12 mouse cellular contexts compared by ENCODE assay signal in genomic region chr9:16169238-16169637, GRCm38 (mm10).
DNase-seq lines count a peak whose midpoint lies in the region; TF ChIP-seq lines count a peak whose summit lies in the region.
"Had no signal": no experiment of that assay in that cellular context is flagged by ENCODE, and none has a peak within 500 bp of the region (broad histone marks: within the 10 kb centered on the region; RNA-seq: fewer than 3 reads in every experiment).

No protein-coding gene starts in this region.

- H3K4me3 ChIP-seq in kidney, adult 2 months (ENCODE audit: insufficient read depth, low read depth, low read length), result no peak overlapping the region
- H3K4me3 ChIP-seq in heart, embryonic 10.5 days, result no peak overlapping the region
- H3K4me3 ChIP-seq: erythroblast, embryonic 14.5 days had no signal

- 74% methylated on average over 4 of the region's 4 CpGs for WGBS in kidney, adult 2 months
- 74% methylated on average over 4 of the region's 4 CpGs for WGBS in heart, embryonic 10.5 days

- intact Hi-C loops in gastrocnemius, postnatal 14 days (cut with DNase I; ENCODE audit: low total_unique reads), result no loop called here

- H3K36me3 ChIP-seq in kidney, adult 2 months (ENCODE audit: control insufficient read depth, insufficient read depth, low read length), result no peaks in the 10 kb centered on the region
- no peaks in the 10 kb centered on the region for H3K36me3 ChIP-seq in heart, embryonic 10.5 days

- DNase-seq in kidney, adult 2 months, result peak; percentile 4
- no peak for DNase-seq in kidney, postnatal 36 days
- peak; percentile 90 for DNase-seq in brain, adult 2 months (ENCODE audit: low read depth, low spot score)
- DNase-seq in cerebellum, adult 18-20 months, result peak; percentile 44 to 49
- peak; percentile 76 for DNase-seq in gonadal fat pad, adult 2 months (ENCODE audit: low read depth)
- no peak for DNase-seq in heart, embryonic 10.5 days (ENCODE audit: low spot score)
- DNase-seq in frontal cortex, postnatal 36 days (ENCODE audit: low spot score in 2 of 2), result no peak
- DNase-seq in gastrocnemius, postnatal 14 days, result no peak
- DNase-seq: heart, adult 18-20 months; heart, postnatal 14 days; liver had no signal

- no peaks in the 10 kb centered on the region for H3K27me3 ChIP-seq in kidney, adult 2 months (replicated peaks; ENCODE audit: control insufficient read depth, insufficient read depth, low read length)
- H3K27me3 ChIP-seq in heart, embryonic 10.5 days (ENCODE audit: insufficient read depth, poor library complexity, severe bottlenecking), result no peaks in the 10 kb centered on the region

- H3K4me1 ChIP-seq in kidney, adult 2 months (ENCODE audit: control insufficient read depth, insufficient read depth, low read length), result no peaks in the 10 kb centered on the region
- H3K4me1 ChIP-seq in heart, embryonic 10.5 days, result peaks cover 7% of the 10 kb centered on the region; the same call in 1 of the 2 replicates

- no peak overlapping the region for H3K27ac ChIP-seq in kidney, adult 2 months (ENCODE audit: insufficient read depth, low read depth, low read length)
- no peak overlapping the region for H3K27ac ChIP-seq in heart, embryonic 10.5 days

- TF ChIP-seq POLR2A in kidney, adult 2 months (IDR thresholded peaks at IDR 0.05; ENCODE audit: low read depth, low read length), result no peak

- no peak for TF ChIP-seq CTCF in kidney, adult 2 months (conservative IDR thresholded peaks at IDR 0.05; ENCODE audit: insufficient read depth, insufficient read length, low read depth, low read length)

- H3K9me3 ChIP-seq in heart, embryonic 10.5 days, result no peaks in the 10 kb centered on the region

Comparison
In these comparisons a context has a peak if more than half of its experiments do, and no peak if none do; other contexts are left out.
1. DNase-seq: peak in kidney, adult 2 months (single experiment), brain, adult 2 months (single experiment), cerebellum, adult 18-20 months (2 of 2) and gonadal fat pad, adult 2 months (single experiment); none in kidney, postnatal 36 days (0 of 2), heart, embryonic 10.5 days (single experiment), frontal cortex, postnatal 36 days (0 of 2) and gastrocnemius, postnatal 14 days (single experiment).